30 mouse cellular contexts compared by ENCODE assay signal in the genomic region with DNA sequence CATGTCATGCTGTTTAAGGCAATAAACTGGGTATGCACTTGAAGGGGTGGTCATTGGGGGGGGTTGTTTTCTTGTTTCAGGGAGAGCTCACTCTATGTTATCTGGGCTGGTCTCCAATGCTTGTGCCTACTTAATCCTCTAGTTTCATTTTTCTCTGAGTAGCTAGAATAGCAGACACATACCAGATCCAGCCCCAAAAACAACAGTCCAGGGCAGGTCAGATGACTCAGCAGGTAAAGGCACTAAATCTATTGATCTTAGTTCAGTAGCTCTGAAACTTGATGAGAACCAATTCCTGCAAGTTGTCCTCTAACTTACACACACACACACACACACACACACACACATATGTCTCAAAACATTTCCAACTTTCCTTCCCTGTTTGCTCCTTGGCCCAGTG. TPM values are rescaled to one million over a fixed set of nuclear protein-coding genes. Genes with fewer than 3 reads are reported as not detected.
DNase-seq lines count a peak whose midpoint lies in the region; ATAC-seq and TF ChIP-seq lines count a peak whose summit lies in the region.
"Had no signal": no experiment of that assay in that cellular context is flagged by ENCODE, and none has a peak within 500 bp of the region (broad histone marks: within the 10 kb centered on the region; RNA-seq: fewer than 3 reads in every experiment).

No protein-coding gene starts in this region.

- intact Hi-C loops in gastrocnemius, adult 2 months (cut with DNase I), result no loop called here
- intact Hi-C loops in left cerebral cortex, adult 2 months (cut with DNase I), result no loop called here

- H3K4me1 ChIP-seq in liver, embryonic 12.5 days, result peaks cover 34% of the 10 kb centered on the region
- H3K4me1 ChIP-seq in liver, embryonic 11.5 days (replicated peaks; ENCODE audit: control insufficient read depth, insufficient read depth, low read length), result peaks cover 4% of the 10 kb centered on the region; the same call in 1 of the 2 replicates
- peaks cover 13% of the 10 kb centered on the region for H3K4me1 ChIP-seq in liver, embryonic 16.5 days (ENCODE audit: control insufficient read depth, low read depth, low read length)
- H3K4me1 ChIP-seq: forebrain, embryonic 12.5 days had no signal

- peaks cover 41% of the 10 kb centered on the region for H3K36me3 ChIP-seq in liver, embryonic 12.5 days
- peaks cover 19% of the 10 kb centered on the region for H3K36me3 ChIP-seq in liver, embryonic 11.5 days (ENCODE audit: control insufficient read depth, insufficient read depth, low read length)
- peaks cover 19% of the 10 kb centered on the region for H3K36me3 ChIP-seq in liver, embryonic 16.5 days (ENCODE audit: control insufficient read depth, insufficient read depth)

- H3K27me3 ChIP-seq in liver, embryonic 12.5 days (replicated peaks), result no peaks in the 10 kb centered on the region
- no peaks in the 10 kb centered on the region for H3K27me3 ChIP-seq in liver, embryonic 11.5 days (replicated peaks; ENCODE audit: control insufficient read depth, insufficient read depth, low read length)
- H3K27me3 ChIP-seq in liver, embryonic 16.5 days (ENCODE audit: control insufficient read depth, insufficient read depth, low read depth, low read length), result no peaks in the 10 kb centered on the region
- H3K27me3 ChIP-seq: CH12.LX; embryonic facial prominence, embryonic 13.5 days; embryonic facial prominence, embryonic 15.5 days; forebrain, embryonic 12.5 days; Patski had no signal

- no peaks in the 10 kb centered on the region for H3K9me3 ChIP-seq in liver, embryonic 12.5 days (replicated peaks)
- H3K9me3 ChIP-seq in liver, embryonic 11.5 days (ENCODE audit: control insufficient read depth, low read length), result no peaks in the 10 kb centered on the region
- no peaks in the 10 kb centered on the region for H3K9me3 ChIP-seq in liver, embryonic 16.5 days (replicated peaks; ENCODE audit: control insufficient read depth, low read length)
- H3K9me3 ChIP-seq: embryonic facial prominence, embryonic 13.5 days; embryonic facial prominence, embryonic 15.5 days; forebrain, embryonic 10.5 days; forebrain, embryonic 12.5 days; G1E had no signal

- DNase-seq in gastrocnemius, adult 2 months, result no peak
- DNase-seq in gastrocnemius, adult 18-20 months (ENCODE audit: low spot score), result no peak
- no peak for DNase-seq in liver, embryonic 11.5 days (ENCODE audit: low spot score)
- no peak for DNase-seq in adrenal gland, postnatal 10 days
- DNase-seq in left cerebral cortex, adult 2 months (ENCODE audit: extremely low spot score in 1 of 2, low spot score in 2 of 2), result no peak
- DNase-seq: adrenal gland, adult 8-10 months; adrenal gland, postnatal 25 days; B cell, adult 2 months; cerebellum, adult 11 months; cerebellum, adult 18-20 months; cerebellum, adult 8-10 months; cerebellum, adult 9-11 months; cerebellum, postnatal 14 days; cerebellum, postnatal 36 days; embryo, embryonic 11 days had no signal

- no peak for TF ChIP-seq CTCF in gastrocnemius, adult 2 months (IDR thresholded peaks at IDR 0.05)
- TF ChIP-seq CTCF in left cerebral cortex, adult 2 months (IDR thresholded peaks at IDR 0.05), result no peak

- H3K4me2 ChIP-seq in liver, embryonic 12.5 days, result no peak overlapping the region
- no peak overlapping the region for H3K4me2 ChIP-seq in liver, embryonic 11.5 days
- H3K4me2 ChIP-seq in liver, embryonic 16.5 days (ENCODE audit: low read depth, low read length), result no peak overlapping the region
- H3K4me2 ChIP-seq: embryonic facial prominence, embryonic 13.5 days; embryonic facial prominence, embryonic 15.5 days; forebrain, embryonic 12.5 days had no signal

- ATAC-seq in liver, embryonic 12.5 days, result no peak
- no peak for ATAC-seq in liver, embryonic 11.5 days (replicated peaks; ENCODE audit: low FRiP score)
- no peak for ATAC-seq in liver, embryonic 16.5 days (ENCODE audit: low read depth)
- ATAC-seq: activated CD4-positive, CD25-positive, alpha-beta regulatory T cell, adult 4 months; CD4-positive, CD25-positive, alpha-beta regulatory T cell, adult 4 months; forebrain, embryonic 14.5 days; Patski had no signal

- H3K9ac ChIP-seq in liver, embryonic 12.5 days, result no peak overlapping the region
- no peak overlapping the region for H3K9ac ChIP-seq in liver, embryonic 11.5 days (ENCODE audit: low read depth, low read length)
- H3K9ac ChIP-seq in liver, embryonic 16.5 days (ENCODE audit: low read depth, low read length), result no peak overlapping the region
- H3K9ac ChIP-seq: embryonic facial prominence, embryonic 13.5 days; embryonic facial prominence, embryonic 15.5 days; forebrain, embryonic 12.5 days had no signal

- no peak overlapping the region for H3K4me3 ChIP-seq in gastrocnemius, adult 2 months
- H3K4me3 ChIP-seq in liver, embryonic 12.5 days, result no peak overlapping the region
- no peak overlapping the region for H3K4me3 ChIP-seq in liver, embryonic 11.5 days (ENCODE audit: low read depth, low read length)
- no peak overlapping the region for H3K4me3 ChIP-seq in liver, embryonic 16.5 days (ENCODE audit: low read depth, low read length)
- H3K4me3 ChIP-seq in left cerebral cortex, adult 2 months, result no peak overlapping the region
- H3K4me3 ChIP-seq: embryonic facial prominence, embryonic 13.5 days; embryonic facial prominence, embryonic 15.5 days; erythroblast, embryonic 14.5 days; forebrain, embryonic 10.5 days; forebrain, embryonic 12.5 days had no signal

- peak overlapping the region; percentile 35 for H3K27ac ChIP-seq in gastrocnemius, adult 2 months
- H3K27ac ChIP-seq in liver, embryonic 12.5 days, result 0 out of 2 replicates have a peak overlapping the region, but pooled peaks have one; percentile 22
- no peak overlapping the region for H3K27ac ChIP-seq in liver, embryonic 11.5 days (ENCODE audit: low read depth, low read length)
- H3K27ac ChIP-seq in liver, embryonic 16.5 days (ENCODE audit: low read length), result peak overlapping the region; percentile 23
- no peak overlapping the region for H3K27ac ChIP-seq in left cerebral cortex, adult 2 months
- H3K27ac ChIP-seq: embryonic facial prominence, embryonic 13.5 days; embryonic facial prominence, embryonic 15.5 days; forebrain, embryonic 10.5 days; forebrain, embryonic 12.5 days had no signal

RNA-seq across cellular contexts. Expression of gene Fitm1, which starts 3.7 kb away (rescaled TPM):
- total RNA-seq in gastrocnemius, adult 2 months (2021), result 100 to 1,000 TPM; 282 to 334 TPM
- total RNA-seq in gastrocnemius, adult 18-20 months (2021), result 100 to 1,000 TPM; 273 to 289 TPM
- polyA plus RNA-seq in liver, embryonic 12.5 days (2016; fragmentation: Nextera tagmentation; extraction: Ambion mirVana), result 0.63 and 0.75 TPM in 2 replicates
- 2.2 and 2.6 TPM in 2 replicates for polyA plus RNA-seq in liver, embryonic 11.5 days (2014; fragmentation: Nextera tagmentation; extraction: Ambion mirVana)
- 0.74 and 2.0 TPM in 2 replicates for polyA plus RNA-seq in liver, embryonic 16.5 days (2015; fragmentation: Nextera tagmentation; extraction: Ambion mirVana)
- total RNA-seq in adrenal gland, postnatal 10 days (2021), result 10 to 100 TPM; 11.0 to 38.6 TPM
- not detected for total RNA-seq in left cerebral cortex, adult 2 months (2021)
- total RNA-seq: CH12.LX; common myeloid progenitor, adult 5-6 weeks; G1E had no signal
- polyA plus RNA-seq: activated CD4-positive, CD25-positive, alpha-beta regulatory T cell, adult 4 months; CD4-positive, CD25-positive, alpha-beta regulatory T cell, adult 4 months; erythroblast, embryonic 14.5 days; forebrain, embryonic 10.5 days; forebrain, embryonic 14.5 days; G1E; Patski had no signal

RNA-seq across cellular contexts. Expression of gene Psme1, which starts 6.2 kb away (rescaled TPM):
- 10 to 100 TPM; 53.3 to 75.5 TPM for total RNA-seq in gastrocnemius, adult 2 months (2021)
- total RNA-seq in gastrocnemius, adult 18-20 months (2021), result 10 to 100 TPM; 65.1 to 72.7 TPM
- 108 and 111 TPM in 2 replicates for polyA plus RNA-seq in liver, embryonic 12.5 days (2016; fragmentation: Nextera tagmentation; extraction: Ambion mirVana)
- 172 and 177 TPM in 2 replicates for polyA plus RNA-seq in liver, embryonic 11.5 days (2014; fragmentation: Nextera tagmentation; extraction: Ambion mirVana)
- polyA plus RNA-seq in liver, embryonic 16.5 days (2015; fragmentation: Nextera tagmentation; extraction: Ambion mirVana), result 114 TPM in 2 replicates
- total RNA-seq in adrenal gland, postnatal 10 days (2021), result 100 to 1,000 TPM; 293 to 337 TPM
- total RNA-seq in left cerebral cortex, adult 2 months (2021), result 10 to 100 TPM; 46.8 to 51.6 TPM

RNA-seq across cellular contexts. Expression of gene A730061H03Rik, which starts 11.6 kb away (rescaled TPM):
- total RNA-seq in gastrocnemius, adult 2 months (2021), result not detected
- total RNA-seq in gastrocnemius, adult 18-20 months (2021), result not detected
- polyA plus RNA-seq in liver, embryonic 12.5 days (2016; fragmentation: Nextera tagmentation; extraction: Ambion mirVana), result 1.9 and 2.7 TPM in 2 replicates
- polyA plus RNA-seq in liver, embryonic 11.5 days (2014; fragmentation: Nextera tagmentation; extraction: Ambion mirVana), result 2.3 and 3.3 TPM in 2 replicates
- 2.0 and 3.2 TPM in 2 replicates for polyA plus RNA-seq in liver, embryonic 16.5 days (2015; fragmentation: Nextera tagmentation; extraction: Ambion mirVana)
- total RNA-seq in adrenal gland, postnatal 10 days (2021), result under 1 TPM in 1 of 2 experiments, not detected in 1; 0.66 TPM
- total RNA-seq in left cerebral cortex, adult 2 months (2021), result 1 to 10 TPM in 1 of 2 experiments, under 1 TPM in 1; 0.86 to 1.8 TPM
- total RNA-seq: common myeloid progenitor, adult 5-6 weeks had no signal
- polyA plus RNA-seq: activated CD4-positive, CD25-positive, alpha-beta regulatory T cell, adult 4 months; embryonic facial prominence, embryonic 11.5 days; erythroblast, embryonic 14.5 days; forebrain, embryonic 10.5 days; forebrain, embryonic 12.5 days; forebrain, embryonic 14.5 days had no signal

RNA-seq across cellular contexts. Expression of gene Dcaf11, which starts 12.0 kb away (rescaled TPM):
- total RNA-seq in gastrocnemius, adult 2 months (2021), result 100 to 1,000 TPM; 129 to 133 TPM
- 100 to 1,000 TPM; 134 to 136 TPM for total RNA-seq in gastrocnemius, adult 18-20 months (2021)
- polyA plus RNA-seq in liver, embryonic 12.5 days (2016; fragmentation: Nextera tagmentation; extraction: Ambion mirVana), result 57.1 and 60.3 TPM in 2 replicates
- polyA plus RNA-seq in liver, embryonic 11.5 days (2014; fragmentation: Nextera tagmentation; extraction: Ambion mirVana), result 72.1 and 73.6 TPM in 2 replicates
- 62.0 and 64.7 TPM in 2 replicates for polyA plus RNA-seq in liver, embryonic 16.5 days (2015; fragmentation: Nextera tagmentation; extraction: Ambion mirVana)
- 10 to 100 TPM; 85.2 to 89.5 TPM for total RNA-seq in adrenal gland, postnatal 10 days (2021)
- 10 to 100 TPM; 76.8 to 80.8 TPM for total RNA-seq in left cerebral cortex, adult 2 months (2021)

RNA-seq across cellular contexts. Expression of gene Emc9, which starts 13.3 kb away (rescaled TPM):
- total RNA-seq in gastrocnemius, adult 2 months (2021), result 10 to 100 TPM; 30.3 to 45.2 TPM
- 10 to 100 TPM; 38.2 to 40.5 TPM for total RNA-seq in gastrocnemius, adult 18-20 months (2021)
- 28.7 and 32.9 TPM in 2 replicates for polyA plus RNA-seq in liver, embryonic 12.5 days (2016; fragmentation: Nextera tagmentation; extraction: Ambion mirVana)
- 44.5 and 46.2 TPM in 2 replicates for polyA plus RNA-seq in liver, embryonic 11.5 days (2014; fragmentation: Nextera tagmentation; extraction: Ambion mirVana)
- 22.5 and 25.8 TPM in 2 replicates for polyA plus RNA-seq in liver, embryonic 16.5 days (2015; fragmentation: Nextera tagmentation; extraction: Ambion mirVana)
- total RNA-seq in adrenal gland, postnatal 10 days (2021), result 10 to 100 TPM; 43.9 to 57.2 TPM
- total RNA-seq in left cerebral cortex, adult 2 months (2021), result 10 to 100 TPM; 49.8 to 50.3 TPM

Comparison
In these comparisons a context has a peak if more than half of its experiments do, and no peak if none do; other contexts are left out.
1. H3K27ac ChIP-seq: peak in gastrocnemius, adult 2 months (single experiment), liver, embryonic 12.5 days (single experiment) and liver, embryonic 16.5 days (single experiment); none in liver, embryonic 11.5 days (single experiment) and left cerebral cortex, adult 2 months (single experiment).
2. RNA of gene Fitm1, which starts 3.7 kb away (total RNA-seq): 282 to 334 TPM in gastrocnemius, adult 2 months, 273 to 289 TPM in gastrocnemius, adult 18-20 months and 11.0 to 38.6 TPM in adrenal gland, postnatal 10 days; not detected in left cerebral cortex, adult 2 months; every median in the first group is over 10 times any median in the second.